Mouse (Mus musculus): ENCODE results near the gene Trnau1ap.

DNA sequence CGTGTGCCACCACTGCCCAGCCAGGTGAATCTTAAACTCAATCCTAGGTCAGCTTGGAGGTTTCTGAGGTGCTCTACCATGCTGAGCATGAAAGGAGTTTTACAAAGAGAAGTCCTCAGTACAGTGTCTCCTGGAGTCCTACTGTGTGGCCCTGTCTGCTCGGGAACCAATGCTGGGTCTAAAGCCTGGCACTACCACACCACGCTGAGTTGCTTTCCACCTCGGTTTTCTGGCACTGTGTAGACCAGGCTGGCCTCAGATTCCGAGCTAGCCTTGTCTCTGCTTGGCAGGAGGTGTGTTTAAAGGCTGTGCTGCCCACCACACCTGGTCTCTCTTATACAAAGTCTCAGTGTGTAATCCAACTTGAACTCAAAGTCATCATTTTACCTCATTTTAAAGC, 16.7 kb downstream of the Trnau1ap start:
- TF ChIP-seq CTCF (conservative IDR thresholded peaks at IDR 0.05 in 1 of 2, IDR thresholded peaks at IDR 0.05 in 1 of 2; ENCODE audit: low read depth in 2 of 2, low read length in 2 of 2) (no peak), EP300 (IDR thresholded peaks at IDR 0.05; ENCODE audit: low read length) (no peak), POLR2A (IDR thresholded peaks at IDR 0.05; ENCODE audit: low read depth, low read length) (no peak), NRF1 (IDR thresholded peaks at IDR 0.05; ENCODE audit: low read depth, low read length) (no peak), USF2 (conservative IDR thresholded peaks at IDR 0.05; ENCODE audit: low read depth, low read length) (no peak), RAD21 (IDR thresholded peaks at IDR 0.05; ENCODE audit: low read depth, low read length) (no peak), BHLHE40 (IDR thresholded peaks at IDR 0.05; ENCODE audit: low read depth, low read length) (no peak), TCF12 (IDR thresholded peaks at IDR 0.05; ENCODE audit: low read depth, low read length) (no peak), CHD1 (IDR thresholded peaks at IDR 0.05; ENCODE audit: low read depth, low read length) (no peak), MAX (IDR thresholded peaks at IDR 0.05; ENCODE audit: low read length) (no peak), ZKSCAN1 (IDR thresholded peaks at IDR 0.05; ENCODE audit: borderline replicate concordance, low read depth, low read length) (peak; percentile 16; the same call in 1 of the 2 replicates), HCFC1 (IDR thresholded peaks at IDR 0.05; ENCODE audit: low read depth, low read length) (no peak), MXI1 (IDR thresholded peaks at IDR 0.05; ENCODE audit: low read depth, low read length) (no peak)
